Mouse (Mus musculus) embryonic fibroblast, embryonic 13.5 days (primary cell): Measurements from ENCODE around the gene Olfr1181. TPM values are rescaled to one million over a fixed set of nuclear protein-coding genes. Genes with fewer than 3 reads are reported as not detected.
"Not testable (repeated sequence)": the region's sequence is repeated elsewhere in the genome, so short reads cannot be mapped to it uniquely, and the experiment has no call there.

Source experiments
- H3K27ac ChIP-seq: 2 replicates; pipeline ENCODE4 v1.5.1; 2012; ENCODE audit warnings: low read length, control low read depth, inconsistent platforms; ENCODE audit not compliant: insufficient read depth
- H3K4me1 ChIP-seq: 2 replicates; pipeline ENCODE4 v1.6.1; 2011; ENCODE audit warnings: low read length; ENCODE audit not compliant: control insufficient read depth, insufficient read depth
- H3K4me3 ChIP-seq: 2 replicates; pipeline ENCODE4 v1.5.1; 2011; ENCODE audit warnings: mild to moderate bottlenecking, control low read depth, low read length; ENCODE audit not compliant: insufficient read depth
- CTCF ChIP-seq: IDR thresholded peaks from 2 replicates; pipeline ENCODE4 v1.5.1; 2011; ENCODE audit warnings: mild to moderate bottlenecking, control low read depth, low read length, moderate library complexity, borderline replicate concordance; ENCODE audit not compliant: insufficient read depth
- POLR2A ChIP-seq: IDR thresholded peaks from 2 replicates; pipeline ENCODE4 v1.6.1; 2011; ENCODE audit warnings: low read depth, mild to moderate bottlenecking, control low read depth, low read length, moderate library complexity
- polyA plus RNA-seq: library from polyadenylated mRNA; stranded (reverse); fragments of >200 nt; gene quantifications from 2 replicates; pipeline ENCODE4 v1.2.4, GENCODE M21; 2011; ENCODE audit warnings: low read depth; ENCODE audit not compliant: missing spikeins, insufficient read length

Olfr1181 gene
- polyA plus RNA-seq: not detected in 2 replicates

DNA sequence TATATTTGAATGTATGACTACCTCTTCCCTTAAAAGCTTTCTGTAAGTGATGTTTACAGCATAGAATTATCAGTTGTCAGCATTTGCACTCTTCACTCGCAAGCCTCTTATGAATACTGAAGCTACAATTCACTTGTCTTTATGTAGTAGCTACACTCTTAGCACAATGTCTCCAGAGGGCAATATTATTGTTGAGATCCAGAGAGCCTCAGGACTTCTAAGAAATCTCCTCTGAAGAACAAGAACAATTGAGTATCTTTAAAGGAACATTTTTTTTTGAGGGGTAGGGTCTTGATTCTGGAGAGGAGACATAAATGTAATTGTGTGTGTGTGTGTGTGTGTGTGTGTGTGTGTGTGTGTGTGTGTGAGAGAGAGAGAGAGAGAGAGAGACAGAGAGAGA lies at the start of gene Olfr1181:
Olfr1181 (minus strand) TSS at position 101 of the 400 bp plus-strand sequence.
- TF ChIP-seq POLR2A (no peak), CTCF (no peak)
- Histone ChIP-seq H3K27ac (no peak within 1 kb of the TSS), H3K4me1 (no peaks in the 10 kb centered on the region), H3K4me3 (no peak within 1 kb of the TSS)

DNA sequence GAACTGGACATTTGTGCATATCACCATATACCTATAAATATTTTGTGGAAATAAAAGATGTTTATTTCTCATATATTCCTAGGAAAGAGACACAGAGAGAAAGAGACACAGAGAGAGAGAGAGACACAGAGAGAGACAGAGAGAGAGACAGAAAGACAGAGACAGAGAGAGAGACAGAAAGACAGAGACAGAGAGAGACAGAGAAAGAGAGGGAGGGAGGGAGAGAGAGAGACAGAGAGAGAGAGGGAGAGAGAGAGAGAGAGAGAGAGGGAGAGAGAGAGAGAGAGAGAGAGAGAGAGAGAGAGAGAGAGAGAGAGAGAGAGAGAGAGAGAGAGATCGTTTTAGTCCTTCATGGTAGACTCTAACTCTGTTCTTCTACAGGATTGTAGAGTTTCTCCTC lies 28.6 kb upstream of the Olfr1181 start, which contains the start of gene Olfr1183:
Olfr1183 (plus strand) TSS at position 301 of the 400 bp plus-strand sequence.
- not testable (repeated sequence) for H3K27ac ChIP-seq, H3K4me3 ChIP-seq, H3K4me1 ChIP-seq

DNA sequence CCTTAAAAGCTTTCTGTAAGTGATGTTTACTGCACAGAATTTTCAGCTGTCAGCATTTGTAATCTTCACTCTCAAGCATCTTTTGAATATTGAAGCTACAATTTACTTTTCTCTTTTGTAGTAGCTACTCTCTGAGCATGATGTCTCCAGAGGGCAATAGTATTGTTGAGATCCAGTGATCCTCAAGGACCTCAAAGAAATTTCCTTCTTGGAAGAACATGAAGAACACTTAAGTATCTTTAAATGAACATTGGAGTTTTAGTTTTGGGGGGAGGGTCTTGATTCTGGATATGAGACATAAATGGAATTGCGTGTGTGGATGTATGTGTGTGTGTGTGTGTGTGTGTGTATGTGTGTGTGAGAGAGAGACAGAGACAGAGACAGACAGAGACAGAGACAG lies 23.1 kb upstream of the Olfr1181 start, which contains the start of gene Gm13757:
Gm13757 (minus strand) TSS at position 101 of the 400 bp plus-strand sequence.
- TF ChIP-seq CTCF (no peak), POLR2A (no peak)
- Histone ChIP-seq H3K4me3 (no peak within 1 kb of the TSS), H3K4me1 (no peaks in the 10 kb centered on the region)

DNA sequence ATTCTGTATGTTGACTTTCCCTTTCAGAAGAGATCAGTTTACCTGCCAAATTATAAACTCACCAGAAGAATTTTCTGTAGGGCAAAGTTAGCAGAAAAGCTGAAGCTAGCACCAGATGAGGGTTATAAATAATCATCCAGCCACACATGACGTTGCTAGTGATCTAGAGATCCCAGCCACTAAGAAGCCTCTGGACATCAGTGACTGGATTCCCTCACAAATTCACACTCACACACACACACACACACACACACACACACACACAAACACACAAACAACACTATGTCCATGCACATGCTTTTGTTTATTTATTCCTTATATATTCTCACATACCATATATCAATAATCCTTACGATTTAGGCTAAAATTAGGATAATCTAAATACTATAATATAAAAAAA lies 6.9 kb downstream of the Olfr1181 start, which contains the start of gene Olfr1180:
Olfr1180 (minus strand) TSS at position 101 of the 400 bp plus-strand sequence.
- Histone ChIP-seq H3K27ac (no peak within 1 kb of the TSS), H3K4me3 (no peak within 1 kb of the TSS), H3K4me1 (no peaks in the 10 kb centered on the region)
- no peak for TF ChIP-seq POLR2A
- no peak for TF ChIP-seq CTCF

More for the DNA sequence above, 23.1 kb upstream of the Olfr1181 start, which contains the start of gene Gm13757:
- H3K27ac ChIP-seq: no peak within 1 kb of the TSS

DNA sequence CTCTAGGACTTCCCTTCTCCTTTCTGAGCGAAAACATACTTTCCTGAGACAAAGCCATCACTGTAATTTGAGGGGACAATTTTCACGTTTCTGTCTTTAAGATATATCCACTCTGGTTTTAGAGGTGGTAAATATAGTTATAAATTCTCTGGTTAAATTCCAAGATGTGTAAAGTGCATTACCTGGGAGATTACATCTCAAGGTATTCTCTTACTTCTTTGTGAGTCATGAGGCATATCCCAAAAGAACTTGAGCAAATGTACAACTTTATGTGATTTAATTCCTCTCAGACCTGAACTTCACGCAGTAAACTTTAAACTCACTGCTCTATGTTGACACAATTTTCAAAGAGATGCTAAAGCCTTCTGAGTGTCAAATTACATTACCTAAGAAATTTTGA lies 19.6 kb downstream of the Olfr1181 start, which contains the start of gene Olfr1179:
Olfr1179 (minus strand) TSS at position 101 of the 400 bp plus-strand sequence.
- H3K4me1 ChIP-seq: no peaks in the 10 kb centered on the region
- TF ChIP-seq POLR2A (no peak), CTCF (no peak)
- H3K4me3 ChIP-seq: no peak within 1 kb of the TSS
- H3K27ac ChIP-seq: no peak within 1 kb of the TSS

- H3K27ac ChIP-seq: no peak within 1 kb of the TSS
- H3K4me3 ChIP-seq: no peak within 1 kb of the TSS
- no peaks in the 10 kb centered on the region for H3K4me1 ChIP-seq
- TF ChIP-seq POLR2A: no peak
- TF ChIP-seq CTCF: no peak
Observed at GRCm38 (mm10) chr2:88386762-88387161, 39.2 kb downstream of the Olfr1181 start, which contains the start of gene Olfr1178. Olfr1178 (plus strand) TSS chr2:88387062.

Other genes with a start within 250 kb of the Olfr1181 start
- not detected in 2 replicates for gene Olfr1168, start 244.3 kb downstream of the Olfr1181 start, polyA plus RNA-seq
- not detected in 2 replicates for gene Olfr1170, start 197.8 kb downstream of the Olfr1181 start, polyA plus RNA-seq
- not detected in 2 replicates for gene Olfr1173, start 146.3 kb downstream of the Olfr1181 start, polyA plus RNA-seq
- gene Olfr1174-ps, start 111.0 kb downstream of the Olfr1181 start, polyA plus RNA-seq: not detected in 2 replicates
- not detected in 2 replicates for gene Olfr1175-ps, start 99.0 kb downstream of the Olfr1181 start, polyA plus RNA-seq
- not detected in 2 replicates for gene Olfr1176, start 89.5 kb downstream of the Olfr1181 start, polyA plus RNA-seq
- gene Olfr1177-ps, start 79.7 kb downstream of the Olfr1181 start, polyA plus RNA-seq: not detected in 2 replicates
- not detected in 2 replicates for gene Olfr1178, start 39.1 kb downstream of the Olfr1181 start, polyA plus RNA-seq
- not detected in 2 replicates for gene Olfr1179, start 19.7 kb downstream of the Olfr1181 start, polyA plus RNA-seq
- not detected in 2 replicates for gene Olfr1180, start 7.0 kb downstream of the Olfr1181 start, polyA plus RNA-seq
- not detected in 2 replicates for gene Gm13757, start 23.0 kb upstream of the Olfr1181 start, polyA plus RNA-seq
- gene Olfr1183, start 28.7 kb upstream of the Olfr1181 start, polyA plus RNA-seq: not detected in 2 replicates
- gene Olfr1184, start 57.4 kb upstream of the Olfr1181 start, polyA plus RNA-seq: not detected in 2 replicates
- not detected in 2 replicates for gene Olfr1185-ps1, start 67.1 kb upstream of the Olfr1181 start, polyA plus RNA-seq
- gene Olfr1186, start 92.4 kb upstream of the Olfr1181 start, polyA plus RNA-seq: not detected in 2 replicates
- not detected in 2 replicates for gene Olfr1188, start 130.8 kb upstream of the Olfr1181 start, polyA plus RNA-seq
- not detected in 2 replicates for gene Olfr1189, start 160.3 kb upstream of the Olfr1181 start, polyA plus RNA-seq
- gene Olfr1191-ps1, start 214.4 kb upstream of the Olfr1181 start, polyA plus RNA-seq: not detected in 2 replicates
- gene Olfr1192-ps1, start 222.3 kb upstream of the Olfr1181 start, polyA plus RNA-seq: not detected in 2 replicates
- gene Olfr1193, start 249.5 kb upstream of the Olfr1181 start, polyA plus RNA-seq: not detected in 2 replicates